Mouse (Mus musculus) cerebellum, adult 9-10 months (tissue): ENCODE measurements around the gene Lemd1.
"Not testable (repeated sequence)": the region's sequence is repeated elsewhere in the genome, so short reads cannot be mapped to it uniquely, and the experiment has no call there.

Source experiments
- DNase-seq: peaks from one replicate; pipeline ENCODE4 v3.0.0; 2022

Gene Lemd1

GRCm38 (mm10) chr1:132261058-132261457, 69.8 kb downstream of the Lemd1 start:
- no peak for DNase-seq

- DNase-seq = no peak
Observed at GRCm38 (mm10) chr1:132263618-132264017, 72.4 kb downstream of the Lemd1 start.

GRCm38 (mm10) chr1:132264577-132264976, 73.3 kb downstream of the Lemd1 start:
- no peak for DNase-seq

- DNase-seq = no peak
Observed at GRCm38 (mm10) chr1:132265211-132265859, 74.1 kb downstream of the Lemd1 start.

GRCm38 (mm10) chr1:132265936-132266335, 74.7 kb downstream of the Lemd1 start:
- no peak for DNase-seq

GRCm38 (mm10) chr1:132266791-132267557, 75.7 kb downstream of the Lemd1 start:
- no peak for DNase-seq

- no peak for DNase-seq
Observed at GRCm38 (mm10) chr1:132267959-132268358, 76.7 kb downstream of the Lemd1 start.

GRCm38 (mm10) chr1:132268418-132269060, 77.3 kb downstream of the Lemd1 start:
- DNase-seq = no peak

- no peak for DNase-seq
Observed at GRCm38 (mm10) chr1:132271237-132271636, 80.0 kb downstream of the Lemd1 start.

GRCm38 (mm10) chr1:132276694-132277093, 85.5 kb downstream of the Lemd1 start:
- no peak for DNase-seq

- DNase-seq = no peak
Observed at GRCm38 (mm10) chr1:132277124-132277523, 85.9 kb downstream of the Lemd1 start.

- DNase-seq = not testable (repeated sequence)
Observed at GRCm38 (mm10) chr1:132280636-132281035, 89.4 kb downstream of the Lemd1 start.

- DNase-seq = no peak
Observed at GRCm38 (mm10) chr1:132281523-132282176, 90.4 kb downstream of the Lemd1 start.

GRCm38 (mm10) chr1:132282177-132282536, 90.9 kb downstream of the Lemd1 start:
- no peak for DNase-seq

GRCm38 (mm10) chr1:132283018-132283417, 91.8 kb downstream of the Lemd1 start:
- DNase-seq = no peak

- DNase-seq = no peak
Observed at GRCm38 (mm10) chr1:132286735-132287134, 95.5 kb downstream of the Lemd1 start.

GRCm38 (mm10) chr1:132287445-132287844, 96.2 kb downstream of the Lemd1 start:
- no peak for DNase-seq

- peak; percentile 12 for DNase-seq
Observed at GRCm38 (mm10) chr1:132287991-132288451, 96.8 kb downstream of the Lemd1 start.

- DNase-seq = peak; percentile 53
Observed at GRCm38 (mm10) chr1:132289965-132290364, 98.7 kb downstream of the Lemd1 start.

GRCm38 (mm10) chr1:132290921-132291675, 99.9 kb downstream of the Lemd1 start:
- no peak for DNase-seq

- DNase-seq = peak; percentile 8
Observed at GRCm38 (mm10) chr1:132291706-132292105, 100.5 kb downstream of the Lemd1 start.

- DNase-seq = peak; percentile 32
Observed at GRCm38 (mm10) chr1:132292318-132293129, 101.3 kb downstream of the Lemd1 start.
